Mouse (Mus musculus) embryo, embryonic 9.5 days (tissue): ENCODE measurements around the gene Sox15.

Experiments used
- DNase-seq: peaks from one replicate; pipeline ENCODE4 v3.0.0-alpha.2; 2017; ENCODE audit errors: extremely low spot score

The Sox15 gene

GRCm38 (mm10) chr11:69633128-69633866 lies 21.8 kb upstream of the Sox15 start:
- DNase-seq, result no peak

- DNase-seq, result no peak
Observed at GRCm38 (mm10) chr11:69635471-69635870, 19.6 kb upstream of the Sox15 start.

- DNase-seq, result no peak
Observed at GRCm38 (mm10) chr11:69645860-69646259, 9.3 kb upstream of the Sox15 start.

- no peak for DNase-seq
Observed at GRCm38 (mm10) chr11:69653399-69653798, 1.7 kb upstream of the Sox15 start.

GRCm38 (mm10) chr11:69654760-69655159 lies 354 bp upstream of the Sox15 start:
- DNase-seq, result no peak

GRCm38 (mm10) chr11:69656065-69656455 lies 946 bp downstream of the Sox15 start:
- no peak for DNase-seq

GRCm38 (mm10) chr11:69656617-69657461 lies 1.7 kb downstream of the Sox15 start:
- DNase-seq, result peak; percentile 71

GRCm38 (mm10) chr11:69657462-69657881 lies 2.4 kb downstream of the Sox15 start:
- DNase-seq, result no peak

GRCm38 (mm10) chr11:69661221-69661881 lies 6.2 kb downstream of the Sox15 start:
- no peak for DNase-seq

- peak; percentile 95 for DNase-seq
Observed at GRCm38 (mm10) chr11:69662213-69662966, 7.3 kb downstream of the Sox15 start, which contains the start of gene Mpdu1. Gene Mpdu1 (minus strand): TSS chr11:69662642.

- no peak for DNase-seq
Observed at GRCm38 (mm10) chr11:69662967-69663671, 8.0 kb downstream of the Sox15 start.

GRCm38 (mm10) chr11:69663795-69664194 lies 8.7 kb downstream of the Sox15 start:
- no peak for DNase-seq

- no peak for DNase-seq
Observed at GRCm38 (mm10) chr11:69664841-69665240, 9.7 kb downstream of the Sox15 start.

GRCm38 (mm10) chr11:69665457-69665960 lies 10.4 kb downstream of the Sox15 start:
- DNase-seq, result no peak

GRCm38 (mm10) chr11:69665961-69666664 lies 11.0 kb downstream of the Sox15 start, which contains the start of gene Cd68:
Gene Cd68 (minus strand): TSS chr11:69666153.
- DNase-seq, result peak; percentile 62

- DNase-seq, result no peak
Observed at GRCm38 (mm10) chr11:69666665-69667005, 11.5 kb downstream of the Sox15 start.

GRCm38 (mm10) chr11:69670786-69671725 lies 15.9 kb downstream of the Sox15 start:
- DNase-seq, result peak; percentile 94

- no peak for DNase-seq
Observed at GRCm38 (mm10) chr11:69671726-69672124, 16.6 kb downstream of the Sox15 start.

- peak; percentile 100 for DNase-seq
Observed at GRCm38 (mm10) chr11:69672211-69672706, 17.1 kb downstream of the Sox15 start, which contains the start of gene Eif4a1. Gene Eif4a1 (minus strand): TSS chr11:69672423.
